Mouse (Mus musculus): ENCODE results near the gene Gng12. TPM values are rescaled to one million over a fixed set of nuclear protein-coding genes. Genes with fewer than 3 reads are reported as not detected.
"Not testable (repeated sequence)": the region's sequence is repeated elsewhere in the genome, so short reads cannot be mapped to it uniquely, and the experiment has no call there.

The Gng12 gene
- total RNA-seq, 2 experiments from 2014 or later: 75.7 to 86.9 TPM

DNA sequence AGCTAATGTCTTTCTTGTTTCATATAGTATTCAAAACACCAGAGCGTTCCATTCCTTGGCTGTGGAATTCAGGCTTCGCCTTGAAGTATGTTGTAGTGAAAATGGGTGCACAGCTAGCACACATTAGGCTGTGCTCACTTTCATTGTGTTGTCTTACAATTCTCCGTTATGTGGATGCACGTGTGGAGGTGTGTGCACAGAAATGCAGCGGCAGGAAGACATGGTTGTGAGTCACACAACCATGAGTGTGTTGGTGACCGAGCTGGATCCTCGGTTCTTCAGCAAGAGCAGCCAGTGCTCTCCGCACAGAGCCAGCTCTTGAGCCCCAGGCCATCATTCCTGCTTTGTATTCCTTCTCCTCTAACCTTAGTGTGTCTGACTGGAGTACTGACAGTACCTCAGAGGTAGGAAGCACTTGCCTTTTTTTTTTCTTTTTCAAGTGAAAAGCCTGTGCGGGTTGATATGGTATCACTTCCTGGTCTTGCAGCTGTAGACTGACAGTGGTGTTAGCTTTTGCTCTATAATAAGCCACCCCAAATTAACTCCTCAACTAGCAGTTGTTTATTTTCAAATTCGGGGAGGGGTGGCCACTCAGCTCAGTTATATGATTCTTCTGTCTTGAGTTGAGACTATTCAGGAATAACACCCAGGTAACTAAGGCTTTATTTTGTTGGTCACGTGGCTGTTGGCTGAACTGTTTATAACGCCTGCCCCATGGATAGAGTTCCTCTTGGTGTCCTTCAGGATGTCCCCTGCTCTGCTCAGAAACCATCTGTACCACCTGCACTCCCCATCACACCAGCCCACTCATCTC is 48.2 kb downstream of the Gng12 start:
- DNase-seq (ENCODE audit: extremely low spot score in 1 of 2, low spot score in 2 of 2): no peak
- intact Hi-C loops (cut with DNase I): loop anchor here (5.0 kb wide), 1 partner anchor 47 kb away; the partner anchor contains the start of gene Gng12

DNA sequence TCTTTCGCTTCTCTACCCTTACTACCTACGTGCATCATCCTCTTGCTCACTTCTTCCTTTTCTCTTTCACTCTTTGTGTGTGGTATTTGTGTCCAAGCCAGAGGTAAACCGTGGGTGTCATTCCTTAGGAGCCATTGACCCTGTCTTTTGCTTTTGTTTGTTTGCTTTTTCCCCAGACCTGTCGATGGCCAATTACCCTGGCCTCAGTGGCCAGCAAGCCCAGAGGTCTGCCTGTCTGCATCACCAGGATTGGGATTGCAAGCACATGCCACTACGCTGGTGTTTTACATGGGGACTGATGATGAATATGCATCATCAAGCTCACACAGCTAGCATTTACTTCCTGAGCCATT is 48.8 kb downstream of the Gng12 start:
- intact Hi-C loops (cut with DNase I): no loop called here
- no peak for DNase-seq (ENCODE audit: extremely low spot score in 1 of 2, low spot score in 2 of 2)

DNA sequence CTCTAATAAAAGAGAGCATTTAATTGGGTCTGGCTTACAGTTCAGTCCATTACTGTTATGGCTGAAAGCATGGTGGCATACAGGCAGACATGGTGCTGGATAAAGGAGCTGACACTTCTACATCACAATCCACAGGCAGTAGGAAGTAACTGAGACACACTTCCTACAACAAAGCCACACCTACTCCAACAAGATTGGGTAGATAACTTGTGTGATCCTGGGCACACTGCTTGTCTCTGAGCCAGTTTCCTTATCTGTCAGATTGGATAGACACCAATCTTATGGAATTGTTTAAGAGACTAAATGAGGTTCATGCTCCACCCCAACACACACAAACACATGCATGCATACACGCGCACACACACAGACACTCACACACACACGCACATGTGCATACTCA is 51.9 kb downstream of the Gng12 start:
- intact Hi-C loops (cut with DNase I): no loop called here
- no peak for DNase-seq (ENCODE audit: extremely low spot score in 1 of 2, low spot score in 2 of 2)

DNA sequence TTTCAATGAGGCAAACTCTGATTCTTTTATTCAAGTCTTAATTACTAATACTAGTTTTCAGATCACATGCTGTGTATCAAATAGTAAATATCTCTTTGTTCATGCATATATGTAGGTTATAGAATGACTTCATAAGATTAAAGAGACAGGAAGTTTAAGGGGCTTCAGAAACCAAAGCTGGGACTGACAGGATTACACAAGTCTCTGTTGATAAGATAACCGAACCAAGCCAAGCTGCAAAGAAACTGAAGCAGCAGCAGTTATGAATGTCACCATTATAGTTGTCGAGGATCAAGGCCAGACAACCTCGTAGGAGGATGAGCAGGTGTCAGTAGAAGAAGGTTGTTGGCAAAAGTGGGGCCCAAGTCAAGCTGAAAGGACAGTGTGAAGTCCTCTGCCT is 52.7 kb downstream of the Gng12 start:
- intact Hi-C loops (cut with DNase I): no loop called here
- no peak for DNase-seq (ENCODE audit: extremely low spot score in 1 of 2, low spot score in 2 of 2)

DNA sequence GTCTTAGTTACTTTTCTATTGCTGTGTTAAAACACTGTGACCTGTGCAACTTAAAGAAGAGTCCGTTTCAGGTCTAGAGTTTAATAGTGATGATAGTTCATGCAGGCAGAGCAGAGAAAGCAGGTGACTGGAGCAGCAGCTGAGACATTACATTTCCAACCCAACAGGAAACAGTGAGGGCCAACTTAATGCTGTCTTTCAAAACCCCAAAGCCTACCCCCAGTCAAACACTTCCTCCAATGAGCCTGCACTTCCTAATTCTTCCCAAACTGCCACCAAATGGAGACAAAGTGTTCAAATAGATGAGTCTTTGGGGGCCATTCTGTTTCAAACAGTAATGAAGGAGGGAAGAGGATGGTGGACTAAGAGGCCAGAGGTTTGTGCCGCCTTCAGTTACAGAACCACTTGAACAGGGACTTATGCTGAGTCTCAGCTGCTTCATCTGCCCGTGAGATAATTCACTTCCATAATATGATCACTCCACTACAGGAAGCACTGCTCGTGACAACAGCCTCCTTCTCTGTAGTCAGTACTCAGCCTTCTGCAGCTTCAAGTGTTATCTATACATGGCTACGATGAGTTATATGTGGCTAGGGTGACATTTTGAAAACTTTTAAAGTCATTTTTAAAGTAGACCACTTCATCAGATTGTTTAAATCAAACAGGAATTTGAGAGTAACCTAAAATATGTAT is 55.7 kb downstream of the Gng12 start:
- intact Hi-C loops (cut with DNase I): no loop called here
- no peak for DNase-seq (ENCODE audit: extremely low spot score in 1 of 2, low spot score in 2 of 2)

DNA sequence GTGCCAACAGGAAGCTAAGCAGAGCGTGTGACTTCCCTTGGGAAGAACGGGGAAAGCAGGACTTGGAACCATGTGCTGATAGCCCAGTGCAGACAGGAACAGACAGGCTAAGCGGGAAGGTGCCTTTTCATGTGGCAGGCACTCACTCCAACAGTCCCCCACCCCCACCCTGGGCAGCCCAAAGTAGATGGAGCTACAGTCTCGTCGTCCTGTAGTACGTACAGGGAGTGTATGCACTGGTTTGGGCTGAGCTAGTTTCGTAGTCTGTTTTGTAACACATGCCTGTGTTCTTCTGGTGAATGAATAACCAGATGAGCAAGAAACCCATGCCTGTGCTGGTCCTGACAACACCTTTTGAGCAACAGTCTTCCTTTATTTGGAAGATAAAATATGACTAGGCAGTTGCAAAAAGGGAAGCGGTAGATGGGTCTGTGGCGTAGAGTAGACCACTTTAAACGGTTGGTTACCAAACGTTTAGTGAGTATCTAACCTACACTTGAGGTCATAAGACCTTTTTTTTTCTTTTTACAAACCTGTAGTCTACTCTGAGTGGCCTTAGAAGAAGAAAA is 57.8 kb downstream of the Gng12 start:
- DNase-seq (ENCODE audit: extremely low spot score in 1 of 2, low spot score in 2 of 2): no peak
- intact Hi-C loops (cut with DNase I): no loop called here

DNA sequence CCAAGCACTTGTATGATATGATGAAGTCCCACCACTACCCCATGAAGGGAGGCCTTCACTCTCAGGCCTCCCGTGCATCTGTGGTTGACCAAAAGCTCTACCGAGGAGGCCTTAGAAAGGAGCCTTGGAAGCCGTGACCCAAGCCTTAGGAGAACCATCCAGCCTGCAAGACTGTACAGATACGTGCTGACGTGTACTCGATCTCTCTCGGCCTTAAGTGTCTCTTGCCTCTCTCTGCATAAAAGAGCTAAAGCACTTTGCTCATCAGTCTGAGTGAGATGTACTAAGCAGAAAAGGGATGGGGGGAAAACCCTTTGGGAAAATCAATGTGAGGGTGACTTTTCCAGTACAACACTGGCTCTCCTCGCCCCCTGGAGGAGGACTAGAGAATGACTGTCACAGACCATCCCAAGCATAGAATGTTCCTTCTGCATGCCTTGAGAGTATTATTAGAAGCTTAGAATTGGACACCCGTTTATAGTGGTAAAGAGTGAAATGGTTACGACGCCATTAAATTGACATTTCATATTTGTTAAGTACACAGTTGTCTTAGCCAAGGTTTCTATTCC is 59.0 kb downstream of the Gng12 start:
- intact Hi-C loops (cut with DNase I): no loop called here
- no peak for DNase-seq (ENCODE audit: extremely low spot score in 1 of 2, low spot score in 2 of 2)

DNA sequence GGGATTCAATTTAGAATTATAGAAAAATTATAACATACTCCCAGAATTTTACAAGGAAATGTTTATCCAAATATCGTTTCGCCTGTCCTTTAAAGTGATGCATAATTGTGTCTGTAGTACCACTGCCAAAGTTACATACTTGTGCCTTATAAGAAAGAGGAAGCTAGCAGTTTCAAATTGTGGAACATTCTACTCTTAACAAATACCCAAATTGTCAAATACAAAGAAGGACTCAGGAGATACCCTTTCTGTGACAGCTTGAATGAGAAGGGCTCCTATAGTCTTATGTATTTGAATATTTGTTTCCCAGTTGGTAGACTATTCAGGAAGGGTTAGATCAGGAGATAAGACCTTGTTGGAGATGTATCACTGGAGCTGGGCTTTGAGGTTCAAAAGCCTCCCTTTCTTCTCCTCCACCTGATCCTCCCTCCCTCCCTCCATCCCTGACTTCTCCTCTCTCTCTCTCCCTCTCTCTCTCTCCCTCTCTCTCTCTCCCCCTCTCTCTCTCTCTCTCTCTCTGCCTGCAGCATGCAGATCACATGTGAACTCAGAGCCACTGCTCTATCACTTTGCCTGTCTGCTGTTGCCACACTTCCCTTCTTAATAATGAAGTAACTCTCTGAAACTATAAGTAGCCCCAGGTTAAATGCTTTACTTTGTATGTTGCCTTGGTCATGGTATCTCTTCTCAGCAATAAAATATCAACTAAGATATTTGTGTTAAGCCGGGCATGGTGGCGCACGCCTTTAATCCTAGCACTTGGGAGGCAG is 62.5 kb downstream of the Gng12 start:
- intact Hi-C loops (cut with DNase I): loop anchor here (2.0 kb wide), 1 partner anchor 118 kb away; no protein-coding TSS in a partner anchor
- no peak for DNase-seq (ENCODE audit: extremely low spot score in 1 of 2, low spot score in 2 of 2)

DNA sequence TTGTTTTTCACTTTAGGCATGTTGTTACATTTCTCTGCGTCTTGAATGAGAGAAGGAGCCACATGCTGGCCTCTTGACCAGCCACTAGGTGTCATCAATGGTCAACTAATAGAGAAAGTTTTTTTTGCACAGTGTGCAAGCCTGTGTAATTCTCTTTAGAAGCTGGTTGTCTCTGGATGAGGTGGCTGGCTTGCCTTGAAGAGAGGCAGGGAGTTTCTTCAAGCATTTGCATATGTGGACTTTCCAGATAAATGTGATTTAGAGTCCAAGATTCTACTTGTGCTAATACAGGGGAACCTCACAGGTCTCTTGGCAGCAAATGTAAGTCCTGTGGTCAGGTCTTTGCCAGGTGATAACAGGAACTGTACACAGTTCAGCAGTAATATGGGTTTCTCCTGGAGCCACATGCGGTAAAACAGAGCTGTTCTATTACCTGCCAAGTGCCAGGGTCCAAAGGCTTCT is 66.4 kb downstream of the Gng12 start:
- DNase-seq (ENCODE audit: extremely low spot score in 1 of 2, low spot score in 2 of 2): peak; percentile 27 to 40
- intact Hi-C loops (cut with DNase I): loop anchor here (2.0 kb wide), 1 partner anchor 196 kb away; no protein-coding TSS in a partner anchor

DNA sequence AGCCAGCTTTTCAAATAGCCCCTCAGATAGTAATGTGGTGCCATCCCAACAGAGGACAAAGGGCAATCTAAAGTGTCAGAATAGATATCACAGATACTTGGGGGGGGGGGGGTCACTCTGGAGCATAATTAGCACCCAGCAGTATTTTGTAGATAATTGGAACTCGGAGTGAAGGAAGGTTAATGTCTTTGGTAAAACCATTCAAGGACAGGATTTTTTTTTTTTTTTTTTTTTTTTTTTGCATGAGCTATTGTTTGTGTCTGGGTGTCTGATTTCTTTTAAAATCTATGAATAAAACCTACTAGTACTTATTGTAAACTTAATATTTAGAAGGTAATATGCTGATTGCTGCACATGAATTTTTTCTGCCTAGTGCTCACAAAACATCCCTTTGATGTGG is 66.9 kb downstream of the Gng12 start:
- intact Hi-C loops (cut with DNase I): loop anchor here (2.0 kb wide), 1 partner anchor 196 kb away; no protein-coding TSS in a partner anchor
- no peak for DNase-seq (ENCODE audit: extremely low spot score in 1 of 2, low spot score in 2 of 2)

DNA sequence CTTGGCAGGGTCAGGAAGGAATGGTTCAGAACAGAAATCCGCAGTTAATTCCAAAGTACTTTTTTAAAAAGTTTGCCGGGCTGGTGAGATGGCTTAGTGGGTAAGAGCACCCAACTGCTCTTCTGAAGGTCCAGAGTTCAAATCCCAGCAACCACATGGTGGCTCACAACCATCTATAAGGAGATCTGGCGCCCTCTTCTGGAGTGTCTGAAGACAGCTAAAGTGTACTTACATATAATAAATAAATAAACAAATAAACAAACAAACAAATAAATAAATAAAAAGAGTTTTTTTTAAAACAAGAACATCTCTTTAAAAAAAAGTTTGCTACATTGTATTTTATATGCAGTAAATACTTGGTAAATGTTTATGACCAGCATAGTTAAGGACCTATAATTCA is 67.5 kb downstream of the Gng12 start:
- intact Hi-C loops (cut with DNase I): loop anchor here (2.0 kb wide), 1 partner anchor 195 kb away; no protein-coding TSS in a partner anchor
- not testable (repeated sequence) for DNase-seq (ENCODE audit: extremely low spot score in 1 of 2, low spot score in 2 of 2)

DNA sequence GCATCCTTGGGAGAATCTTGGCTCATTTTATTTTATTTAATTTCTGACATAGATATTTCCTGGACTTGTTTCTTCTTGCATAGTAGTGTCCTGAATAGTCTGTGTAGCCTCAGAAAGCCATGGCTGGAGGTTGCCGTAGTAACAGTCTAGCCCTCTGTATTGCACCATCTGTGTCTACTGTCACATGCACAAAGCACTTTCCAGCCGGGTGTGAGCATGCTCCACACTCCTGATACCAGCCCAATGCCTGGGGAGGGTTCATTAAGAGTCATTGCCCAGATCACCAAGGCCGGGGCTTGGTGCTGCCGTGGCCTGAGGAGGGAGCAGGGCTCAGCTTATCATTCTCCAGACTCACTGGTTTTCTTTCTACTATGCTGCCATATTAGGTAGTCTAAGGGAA is 68.0 kb downstream of the Gng12 start:
- intact Hi-C loops (cut with DNase I): no loop called here
- no peak for DNase-seq (ENCODE audit: extremely low spot score in 1 of 2, low spot score in 2 of 2)

DNA sequence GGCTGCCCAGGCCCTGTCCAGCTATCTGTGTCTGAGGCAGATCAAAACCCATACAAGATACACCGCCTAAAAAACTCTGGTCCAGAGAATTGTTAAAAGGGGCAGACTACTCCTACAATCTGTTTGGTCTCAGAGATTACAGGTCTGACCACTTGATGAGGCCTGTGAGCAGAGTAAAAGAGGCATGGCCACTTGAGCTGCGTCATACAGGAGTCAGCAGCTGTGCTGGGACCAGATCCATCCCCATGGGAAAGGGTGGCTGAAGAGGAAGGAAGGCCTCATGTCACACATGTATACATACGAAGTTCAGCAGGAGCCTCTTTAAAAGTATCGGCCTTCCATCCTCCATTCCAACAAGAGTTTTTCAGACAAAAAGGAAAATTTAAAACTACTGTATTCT is 69.0 kb downstream of the Gng12 start:
- DNase-seq (ENCODE audit: extremely low spot score in 1 of 2, low spot score in 2 of 2): no peak
- intact Hi-C loops (cut with DNase I): no loop called here

DNA sequence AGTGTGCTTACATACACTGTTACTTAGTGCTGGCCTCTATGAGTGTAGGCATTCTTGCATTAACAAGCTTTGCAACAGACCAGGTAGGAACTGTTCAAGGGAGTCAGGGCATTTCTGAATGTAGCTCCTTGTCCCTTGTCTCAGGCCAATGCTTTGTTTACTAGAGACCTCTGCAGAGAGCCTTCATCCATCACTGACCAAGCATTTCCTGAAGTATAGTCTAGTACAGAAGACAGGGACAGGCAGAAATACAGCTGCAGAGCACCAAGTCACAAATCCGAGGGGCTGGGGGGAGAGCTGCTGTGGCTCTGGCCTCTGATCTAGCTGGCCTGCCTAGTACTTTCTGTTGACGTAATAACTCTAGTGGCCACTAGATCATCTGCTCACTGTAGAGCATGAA is 71.6 kb downstream of the Gng12 start:
- intact Hi-C loops (cut with DNase I): no loop called here

DNA sequence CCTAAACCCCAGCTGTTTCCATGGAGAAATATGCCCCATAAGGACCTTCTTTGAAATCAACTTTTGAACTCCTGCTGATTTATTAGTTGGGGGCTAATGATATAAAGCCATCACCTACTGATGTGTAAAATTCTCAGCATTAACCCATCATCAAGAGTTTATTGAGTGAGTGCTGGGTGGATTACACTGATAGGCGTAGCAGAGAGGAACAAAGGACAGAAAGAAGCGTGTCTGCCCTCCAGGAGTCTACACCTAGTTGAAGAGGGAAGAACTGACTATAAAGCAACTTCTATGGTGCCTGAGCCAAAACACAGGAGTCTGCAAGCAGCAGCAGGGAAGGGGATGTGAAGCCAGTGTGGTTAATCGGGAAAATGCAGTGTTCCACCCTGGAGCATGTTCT is 73.2 kb downstream of the Gng12 start:
- no peak for DNase-seq (ENCODE audit: extremely low spot score in 1 of 2, low spot score in 2 of 2)
- intact Hi-C loops (cut with DNase I): no loop called here

More for the DNA sequence above, 71.6 kb downstream of the Gng12 start:
- DNase-seq (ENCODE audit: extremely low spot score in 1 of 2, low spot score in 2 of 2): no peak

DNA sequence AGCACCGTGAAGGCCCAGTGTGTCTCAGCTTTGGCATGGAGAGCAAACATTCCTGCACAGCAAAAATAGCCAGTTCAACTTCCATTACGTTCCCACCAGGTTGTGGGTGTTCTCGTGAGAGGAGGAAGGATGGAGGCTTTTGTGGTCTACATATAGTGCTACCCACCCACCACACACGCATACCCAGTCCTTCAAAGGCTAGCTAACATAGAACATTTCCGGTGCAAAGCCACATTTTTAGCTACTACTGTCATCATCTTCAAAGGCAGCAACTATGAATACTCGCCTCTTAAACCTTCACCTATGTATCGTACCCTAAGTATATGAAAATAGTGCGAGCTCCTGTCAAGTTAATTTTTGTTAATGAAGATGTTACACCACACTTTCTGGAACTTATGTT is 76.1 kb downstream of the Gng12 start:
- DNase-seq (ENCODE audit: extremely low spot score in 1 of 2, low spot score in 2 of 2): no peak
- intact Hi-C loops (cut with DNase I): no loop called here

DNA sequence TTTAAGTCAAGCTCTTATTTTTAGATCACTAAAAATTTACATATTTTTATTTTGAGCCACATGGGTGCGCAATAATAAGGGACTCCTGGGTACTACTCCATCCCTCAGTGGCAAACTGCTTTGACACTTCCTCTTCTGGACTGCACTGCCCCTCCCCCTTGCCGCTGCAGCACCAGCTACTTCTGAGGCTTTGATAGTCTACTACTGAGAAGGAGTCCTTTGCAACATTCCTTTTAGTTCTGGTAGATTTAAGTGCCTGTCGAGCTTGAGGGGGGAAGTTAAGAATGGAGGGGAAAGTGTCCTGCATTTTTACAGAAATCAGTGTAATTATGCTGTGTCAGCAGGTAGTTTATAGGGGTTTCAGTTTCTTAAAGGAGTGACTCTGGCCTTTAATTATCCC is 77.0 kb downstream of the Gng12 start:
- no peak for DNase-seq (ENCODE audit: extremely low spot score in 1 of 2, low spot score in 2 of 2)
- intact Hi-C loops (cut with DNase I): no loop called here

DNA sequence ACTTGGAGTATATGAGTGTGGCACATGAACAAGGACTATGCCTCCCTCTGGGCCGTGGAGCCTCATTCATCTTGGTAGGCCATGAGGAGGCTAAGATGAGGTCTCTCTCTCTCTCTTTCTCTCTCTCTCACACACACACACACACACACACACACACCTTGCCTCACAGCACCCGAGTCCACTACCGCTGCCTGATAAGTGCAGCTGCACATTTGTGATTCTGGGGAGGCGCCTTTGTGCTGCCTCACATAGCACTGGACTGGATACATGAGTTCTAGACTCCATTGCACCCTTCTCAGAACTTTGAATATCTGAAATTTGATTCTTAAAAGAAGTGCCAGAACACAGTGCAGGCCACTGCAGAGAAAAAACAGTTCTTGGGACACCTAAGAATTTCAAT is 79.3 kb downstream of the Gng12 start:
- intact Hi-C loops (cut with DNase I): no loop called here
- DNase-seq (ENCODE audit: extremely low spot score in 1 of 2, low spot score in 2 of 2): no peak

DNA sequence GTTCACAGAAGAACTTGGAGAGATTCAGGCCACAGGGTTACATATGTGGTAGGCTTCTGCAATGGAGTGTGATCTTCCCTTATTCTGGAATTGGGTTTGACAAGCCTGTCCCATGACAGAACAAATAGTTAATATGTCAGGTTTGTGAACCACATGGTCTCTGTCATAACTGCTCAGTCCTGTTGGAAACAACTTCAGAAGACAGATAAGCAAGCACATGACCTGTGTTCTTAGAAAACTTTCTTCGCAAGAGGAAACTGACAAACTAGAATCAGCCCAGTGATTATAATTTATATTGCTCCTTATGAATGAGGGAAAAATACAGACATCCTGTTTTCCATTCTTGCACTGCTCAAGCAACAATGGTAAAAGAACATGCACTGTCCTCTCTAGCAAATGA is 83.0 kb downstream of the Gng12 start:
- DNase-seq (ENCODE audit: extremely low spot score in 1 of 2, low spot score in 2 of 2): no peak
- intact Hi-C loops (cut with DNase I): no loop called here
